Mouse (Mus musculus) limb, embryonic 15.5 days (tissue): ENCODE data around the gene Gm11213. TPM values are rescaled to one million over a fixed set of nuclear protein-coding genes. Genes with fewer than 3 reads are reported as not detected.

Source experiments
- ATAC-seq: fragments of 200-750 bp; cut with Nextera tagmentation; 2 replicates; pipeline ENCODE4 v1.8.0; 2017; ENCODE audit warnings: low read depth, moderate TSS enrichment; ENCODE audit not compliant: insufficient number of reproducible peaks, low FRiP score, low TSS enrichment
- H3K27ac ChIP-seq: fragments of 300-500 bp; sonication (generic); 2 replicates; pipeline ENCODE4 v1.5.1; 2015; ENCODE audit warnings: moderate library complexity, mild to moderate bottlenecking, inconsistent platforms
- H3K27me3 ChIP-seq: fragments of 300-500 bp; sonication (generic); 2 replicates; pipeline ENCODE4 v1.6.1; 2015; ENCODE audit warnings: inconsistent platforms
- H3K36me3 ChIP-seq: fragments of 300-500 bp; sonication (generic); 2 replicates; pipeline ENCODE4 v1.6.1; 2015; ENCODE audit warnings: inconsistent platforms
- H3K4me1 ChIP-seq: fragments of 300-500 bp; sonication (generic); 2 replicates; pipeline ENCODE4 v1.6.1; 2015; ENCODE audit warnings: inconsistent platforms
- H3K4me2 ChIP-seq: fragments of 300-500 bp; sonication (generic); 2 replicates; pipeline ENCODE4 v1.6.1; 2015; ENCODE audit warnings: mild to moderate bottlenecking, inconsistent platforms
- H3K4me3 ChIP-seq: fragments of 300-500 bp; sonication (generic); 2 replicates; pipeline ENCODE4 v1.5.1; 2015; ENCODE audit warnings: mild to moderate bottlenecking, inconsistent platforms
- H3K9ac ChIP-seq: fragments of 300-500 bp; sonication (generic); 2 replicates; pipeline ENCODE4 v1.6.1; 2015; ENCODE audit warnings: inconsistent platforms
- H3K9me3 ChIP-seq: fragments of 300-500 bp; sonication (generic); 2 replicates; pipeline ENCODE4 v1.6.1; 2016; ENCODE audit warnings: inconsistent platforms
- WGBS: fragments of 180-500 bp; shearing (Covaris S2); methylation state at CpG from one replicate; pipeline ENCODE4 v1.1.7; 2015; 5-methylcytosine and 5-hydroxymethylcytosine counted together
- polyA plus RNA-seq: library from polyadenylated mRNA; unstranded; fragments of >200 nt; fragmentation: Nextera tagmentation; extraction: Ambion mirVana; gene quantifications from 2 replicates; pipeline ENCODE4 v1.2.1, GENCODE M21; 2015

The Gm11213 gene
- polyA plus RNA-seq, 1 experiment from 2014 or later: not detected

DNA sequence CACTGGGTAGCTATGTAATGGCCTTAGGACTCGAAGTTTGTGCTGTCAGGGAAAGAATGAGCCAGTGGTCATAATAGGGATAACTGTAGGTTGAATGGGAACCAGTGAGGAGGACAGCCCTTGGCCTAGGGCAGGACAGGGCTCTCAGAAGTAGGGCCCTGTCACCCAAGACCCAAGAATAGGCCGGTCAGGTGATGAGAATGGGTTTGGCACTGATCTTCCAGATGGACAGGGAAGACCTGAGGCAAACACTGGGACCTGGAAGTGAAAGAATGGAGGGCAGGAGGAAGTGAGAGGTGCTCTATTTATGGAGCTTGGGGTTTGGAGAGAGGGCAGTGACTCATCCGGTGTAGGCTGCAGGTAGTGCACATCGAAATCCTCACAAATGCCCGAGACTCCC, 48.4 kb downstream of the Gm11213 start:
- no peak overlapping the region for H3K27ac ChIP-seq
- H3K9ac ChIP-seq: no peak overlapping the region
- peaks cover 37% of the 10 kb centered on the region for H3K4me1 ChIP-seq
- no peak for ATAC-seq
- peaks cover 27% of the 10 kb centered on the region for H3K36me3 ChIP-seq
- no peaks in the 10 kb centered on the region for H3K27me3 ChIP-seq
- WGBS: 65% methylated on average over 5 of the region's 5 CpGs
- H3K4me2 ChIP-seq: no peak overlapping the region
- H3K9me3 ChIP-seq: no peaks in the 10 kb centered on the region
- no peak overlapping the region for H3K4me3 ChIP-seq

DNA sequence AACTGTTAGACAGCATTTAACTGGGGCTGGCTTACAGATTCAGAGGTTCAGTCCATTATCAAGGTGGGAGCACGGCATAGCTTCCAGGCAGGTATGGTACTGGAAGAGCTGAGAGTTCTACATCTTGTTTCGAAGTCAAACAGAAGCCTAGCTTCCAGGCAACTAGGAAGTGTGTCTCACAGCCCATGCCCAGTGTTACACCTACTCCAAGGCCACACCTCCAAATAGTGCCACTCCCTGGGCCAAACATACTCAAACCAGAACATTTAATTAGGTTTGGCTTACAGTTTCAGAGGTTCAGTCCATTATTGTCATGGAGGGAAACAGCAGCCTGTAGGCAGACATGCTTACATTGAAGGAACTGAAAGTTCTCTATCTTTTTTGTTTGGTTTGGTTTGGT, 50.0 kb downstream of the Gm11213 start:
- H3K4me2 ChIP-seq: no peak overlapping the region
- 92% methylated on average over 2 of the region's 2 CpGs for WGBS
- H3K27ac ChIP-seq: no peak overlapping the region
- H3K36me3 ChIP-seq: peaks cover 38% of the 10 kb centered on the region
- ATAC-seq: no peak
- H3K9ac ChIP-seq: no peak overlapping the region
- peaks cover 30% of the 10 kb centered on the region for H3K4me1 ChIP-seq
- no peak overlapping the region for H3K4me3 ChIP-seq
- H3K9me3 ChIP-seq: no peaks in the 10 kb centered on the region
- H3K27me3 ChIP-seq: no peaks in the 10 kb centered on the region

- Histone ChIP-seq H3K9ac (no peak overlapping the region), H3K36me3 (peaks cover 40% of the 10 kb centered on the region), H3K4me3 (no peak overlapping the region), H3K9me3 (no peaks in the 10 kb centered on the region), H3K4me2 (no peak overlapping the region), H3K27me3 (no peaks in the 10 kb centered on the region), H3K4me1 (peaks cover 25% of the 10 kb centered on the region), H3K27ac (no peak overlapping the region)
- 78% methylated on average over 3 of the region's 3 CpGs for WGBS
- no peak for ATAC-seq
Measured at GRCm38 (mm10) chr4:63554616-63555015, 50.4 kb downstream of the Gm11213 start.

- Histone ChIP-seq H3K27me3 (no peaks in the 10 kb centered on the region), H3K27ac (no peak overlapping the region), H3K9ac (no peak overlapping the region), H3K4me2 (no peak overlapping the region), H3K9me3 (no peaks in the 10 kb centered on the region), H3K36me3 (peaks cover 46% of the 10 kb centered on the region), H3K4me1 (peaks cover 19% of the 10 kb centered on the region), H3K4me3 (no peak overlapping the region)
- 76% methylated on average over 4 of the region's 4 CpGs for WGBS
- ATAC-seq: no peak
Measured at GRCm38 (mm10) chr4:63553789-63554576, 51.1 kb downstream of the Gm11213 start.

- H3K4me2 ChIP-seq: no peak overlapping the region
- no peak for ATAC-seq
- H3K9me3 ChIP-seq: no peaks in the 10 kb centered on the region
- peaks cover 11% of the 10 kb centered on the region for H3K4me1 ChIP-seq
- H3K9ac ChIP-seq: no peak overlapping the region
- no peaks in the 10 kb centered on the region for H3K27me3 ChIP-seq
- H3K27ac ChIP-seq: no peak overlapping the region
- H3K36me3 ChIP-seq: peaks cover 56% of the 10 kb centered on the region
- no peak overlapping the region for H3K4me3 ChIP-seq
- WGBS: 95% methylated on average over 1 of the region's 1 CpGs
Measured at GRCm38 (mm10) chr4:63552865-63553264, 52.2 kb downstream of the Gm11213 start.

- H3K9ac ChIP-seq: no peak overlapping the region
- H3K9me3 ChIP-seq: no peaks in the 10 kb centered on the region
- H3K4me1 ChIP-seq: peaks cover 17% of the 10 kb centered on the region
- H3K4me2 ChIP-seq: no peak overlapping the region
- H3K27ac ChIP-seq: no peak overlapping the region
- WGBS: 90% methylated on average over 3 of the region's 3 CpGs
- no peak for ATAC-seq
- peaks cover 57% of the 10 kb centered on the region for H3K36me3 ChIP-seq
- H3K4me3 ChIP-seq: no peak overlapping the region
- no peaks in the 10 kb centered on the region for H3K27me3 ChIP-seq
Measured at GRCm38 (mm10) chr4:63550908-63551307, 54.2 kb downstream of the Gm11213 start.

- WGBS: 84% methylated on average over 3 of the region's 3 CpGs
- H3K27me3 ChIP-seq: no peaks in the 10 kb centered on the region
Measured at GRCm38 (mm10) chr4:63548491-63548890, 56.6 kb downstream of the Gm11213 start.

GRCm38 (mm10) chr4:63547799-63548198, 57.3 kb downstream of the Gm11213 start:
- ATAC-seq: no peak
- no peak overlapping the region for H3K9ac ChIP-seq
- H3K27ac ChIP-seq: no peak overlapping the region
- H3K4me1 ChIP-seq: peaks cover 29% of the 10 kb centered on the region
- no peak overlapping the region for H3K4me2 ChIP-seq
- H3K27me3 ChIP-seq: no peaks in the 10 kb centered on the region
- H3K9me3 ChIP-seq: no peaks in the 10 kb centered on the region
- 38% methylated on average over 1 of the region's 1 CpGs for WGBS
- peaks cover 42% of the 10 kb centered on the region for H3K36me3 ChIP-seq
- H3K4me3 ChIP-seq: no peak overlapping the region

More at GRCm38 (mm10) chr4:63548491-63548890, 56.6 kb downstream of the Gm11213 start:
- no peak for ATAC-seq
- H3K4me2 ChIP-seq: no peak overlapping the region
- H3K36me3 ChIP-seq: peaks cover 46% of the 10 kb centered on the region
- no peak overlapping the region for H3K4me3 ChIP-seq
- no peak overlapping the region for H3K9ac ChIP-seq
- no peaks in the 10 kb centered on the region for H3K9me3 ChIP-seq
- H3K4me1 ChIP-seq: peaks cover 29% of the 10 kb centered on the region
- no peak overlapping the region for H3K27ac ChIP-seq

Other genes starting within 250 kb of the Gm11213 start
- not detected in 2 replicates for gene Orm3, start 249.1 kb downstream of the Gm11213 start, polyA plus RNA-seq
- 0.25 and 0.35 TPM in 2 replicates for gene Orm2, start 242.8 kb downstream of the Gm11213 start, polyA plus RNA-seq
- 5.6 and 6.0 TPM in 2 replicates for gene Akna, start 201.9 kb downstream of the Gm11213 start, polyA plus RNA-seq
- gene Whrn, start 109.3 kb downstream of the Gm11213 start, polyA plus RNA-seq: 3.6 and 4.8 TPM in 2 replicates
- gene Atp6v1g1, start 60.5 kb downstream of the Gm11213 start, polyA plus RNA-seq: 315 and 319 TPM in 2 replicates
- 5.8 and 6.4 TPM in 2 replicates for gene Tmem268, start 46.5 kb downstream of the Gm11213 start, polyA plus RNA-seq
- gene Tex48, start 17.2 kb upstream of the Gm11213 start, polyA plus RNA-seq: not detected in 2 replicates
- not detected in 2 replicates for gene Gm11214, start 58.1 kb upstream of the Gm11213 start, polyA plus RNA-seq
- gene Tnfsf15, start 139.9 kb upstream of the Gm11213 start, polyA plus RNA-seq: 0.26 and 0.46 TPM in 2 replicates